Mouse (Mus musculus) hematopoietic stem cell, adult 5-6 weeks (primary cell): ENCODE measurements at regions not wholly inside any gene's neighbourhood (a gene's known extent, or its start where the extent isn't known, plus 50 kb on each side); places are given as distances from the start of the nearest gene placed in this dataset.
A peak's percentile ranks its signal among the peaks of the same experiment; 100 is the strongest.

Source experiments
- ATAC-seq, 2 experiments: fragments of 125-278 bp in 1 of 2; replicated peaks in 1 of 2; 2 replicates each; pipeline ENCODE4 v1.8.0; 2016 to 2017; ENCODE audit warnings: inconsistent platforms in 2 of 2, mild to moderate bottlenecking in 2 of 2, moderate number of reproducible peaks in 2 of 2, low read depth in 1 of 2, moderate TSS enrichment in 1 of 2; ENCODE audit not compliant: low FRiP score in 2 of 2, poor library complexity in 2 of 2, severe bottlenecking in 2 of 2, insufficient read depth in 1 of 2, low TSS enrichment in 1 of 2

- no peak for ATAC-seq
Measured at GRCm38 (mm10) chr14:72817764-72818163, 108.0 kb upstream of the Fndc3a start.

GRCm38 (mm10) chr14:72816847-72817246, 107.0 kb upstream of the Fndc3a start:
- no peak for ATAC-seq

DNA sequence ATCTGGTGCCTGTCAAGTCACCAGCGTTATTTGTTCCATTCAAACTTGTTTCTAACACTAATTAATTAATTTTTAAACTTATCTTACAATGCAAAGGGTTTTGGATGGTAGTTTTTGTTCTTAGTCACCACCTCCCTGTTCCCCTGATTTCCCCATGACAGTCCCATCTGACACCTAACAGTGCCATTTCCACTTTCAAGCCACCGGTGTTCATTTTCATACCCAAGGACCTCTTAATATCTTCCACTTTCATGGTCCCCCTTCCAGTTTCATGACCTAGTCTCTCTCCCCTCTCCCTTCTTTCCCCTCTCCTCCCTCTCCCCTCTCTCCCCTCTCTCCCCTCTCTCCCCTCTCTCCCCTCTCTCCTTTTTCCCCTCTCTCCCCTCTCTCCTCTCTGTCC, 99.3 kb upstream of the Fndc3a start:
- ATAC-seq: no peak

GRCm38 (mm10) chr14:72807947-72808346, 98.1 kb upstream of the Fndc3a start:
- ATAC-seq: no peak

GRCm38 (mm10) chr14:72807286-72807685, 97.5 kb upstream of the Fndc3a start:
- ATAC-seq: no peak

GRCm38 (mm10) chr14:72806598-72806997, 96.8 kb upstream of the Fndc3a start:
- no peak for ATAC-seq

GRCm38 (mm10) chr14:72803579-72803978, 93.8 kb upstream of the Fndc3a start:
- ATAC-seq: no peak

DNA sequence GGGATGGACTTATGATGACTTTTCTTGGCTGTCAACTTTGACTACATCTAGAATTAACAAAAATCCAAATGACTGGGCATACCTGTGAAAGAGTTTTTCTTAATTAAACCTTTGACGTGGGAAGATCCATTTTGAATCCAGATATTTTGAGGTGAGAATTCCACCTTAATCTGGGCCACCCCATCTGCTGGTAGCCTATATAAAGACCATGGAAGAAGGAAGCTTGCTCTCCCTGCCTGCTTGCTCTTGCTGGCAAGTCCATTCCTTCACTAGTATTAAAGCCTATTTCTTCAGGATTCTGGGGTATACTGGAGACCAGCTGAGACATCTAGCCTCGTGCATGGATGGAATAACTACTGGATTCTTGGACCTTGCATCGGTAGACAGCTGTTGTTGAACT, 80.9 kb upstream of the Fndc3a start:
- ATAC-seq: no peak

DNA sequence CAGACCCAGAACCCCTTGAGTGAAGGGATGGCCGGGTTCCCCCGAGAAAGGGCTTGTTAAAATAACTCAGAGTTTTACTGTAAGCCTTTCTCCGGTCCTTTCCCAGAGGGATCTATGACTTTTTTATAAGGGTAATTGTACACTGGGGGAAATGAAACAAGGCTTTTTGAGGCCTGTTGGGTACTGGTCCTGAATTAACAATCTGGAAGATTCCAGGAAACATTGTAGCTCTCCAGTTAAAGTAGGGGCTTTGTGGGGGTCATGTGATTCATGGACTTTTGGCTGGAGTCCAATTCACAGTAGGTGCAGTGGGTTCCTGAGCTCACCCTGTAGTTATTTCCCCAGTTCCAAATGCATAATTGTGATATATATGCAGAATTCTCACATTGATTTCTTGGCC, 77.1 kb upstream of the Fndc3a start:
- no peak for ATAC-seq

- ATAC-seq: peak; percentile 37 to 76; a peak in 1 of 4 replicates
Measured at GRCm38 (mm10) chr14:72783248-72783647, 73.4 kb upstream of the Fndc3a start.

DNA sequence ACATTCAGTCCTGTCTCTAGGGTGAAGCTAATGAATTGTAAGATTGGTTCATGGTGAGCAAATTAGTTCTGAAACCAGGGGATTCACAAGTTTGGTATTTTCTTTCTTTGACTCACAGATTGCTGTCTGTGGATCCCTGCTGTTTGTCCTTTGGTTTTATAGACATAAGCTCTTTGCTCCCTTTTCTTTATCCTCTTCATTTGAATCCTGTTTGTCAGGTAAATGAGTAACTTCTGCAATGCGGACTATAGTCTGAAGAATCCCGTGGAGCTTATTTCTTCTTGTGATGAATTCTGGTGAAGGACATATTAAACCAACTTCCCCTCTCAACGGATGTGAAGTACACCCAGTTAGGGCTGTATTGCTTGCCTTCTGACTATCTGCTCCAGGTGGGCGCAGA, 69.6 kb upstream of the Fndc3a start:
- no peak for ATAC-seq

GRCm38 (mm10) chr14:72778756-72779155, 69.0 kb upstream of the Fndc3a start:
- no peak for ATAC-seq

DNA sequence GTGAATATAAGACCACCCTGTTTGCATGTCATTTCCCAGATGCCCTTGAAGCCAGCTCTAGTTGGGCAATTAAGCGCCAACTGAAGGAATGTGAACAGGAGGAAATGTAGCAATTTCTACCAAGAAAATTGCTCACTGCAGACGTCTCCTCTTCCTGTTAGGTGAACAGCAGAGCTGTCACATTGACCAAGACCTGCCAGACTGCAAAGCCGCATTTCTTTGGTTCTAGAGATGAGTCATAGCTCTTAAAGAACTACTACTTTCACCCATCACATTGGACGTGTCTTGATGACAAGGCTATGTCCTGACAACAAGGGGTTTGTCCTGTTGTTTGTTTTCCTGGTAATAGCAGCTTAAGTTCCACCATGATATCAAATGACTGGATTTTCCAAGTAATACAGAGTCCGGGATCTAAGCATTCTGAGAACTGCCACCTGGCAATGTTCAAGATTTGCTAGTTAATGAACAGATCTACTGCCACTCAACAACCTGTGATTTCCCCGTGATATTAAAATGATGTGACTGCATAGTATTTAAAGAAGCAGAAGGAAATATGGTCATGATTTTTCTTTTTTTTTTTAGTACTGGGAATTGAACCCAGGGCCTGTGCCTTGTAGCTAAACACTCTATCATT, 68.2 kb upstream of the Fndc3a start:
- peak; percentile 65 to 81 for ATAC-seq

DNA sequence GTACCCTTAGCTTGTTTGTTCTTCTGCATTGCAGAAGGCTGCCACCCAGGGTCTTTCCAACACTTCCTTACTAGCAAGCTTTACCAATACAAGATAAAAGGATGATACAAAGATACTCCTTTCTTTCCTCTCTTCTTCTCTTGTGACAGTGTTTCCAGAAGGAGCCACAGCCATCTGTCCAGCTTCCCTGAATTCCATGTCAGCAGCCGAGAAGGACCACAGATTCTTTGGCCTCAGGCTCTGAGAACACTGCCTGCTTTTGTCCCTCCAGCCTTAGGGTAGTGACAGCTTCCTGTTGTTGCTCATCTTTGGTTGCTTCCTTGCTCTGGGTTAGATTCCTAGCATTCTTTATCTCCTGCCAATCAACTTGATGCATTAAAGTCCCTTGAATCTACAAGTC, 60.4 kb upstream of the Fndc3a start:
- no peak for ATAC-seq

DNA sequence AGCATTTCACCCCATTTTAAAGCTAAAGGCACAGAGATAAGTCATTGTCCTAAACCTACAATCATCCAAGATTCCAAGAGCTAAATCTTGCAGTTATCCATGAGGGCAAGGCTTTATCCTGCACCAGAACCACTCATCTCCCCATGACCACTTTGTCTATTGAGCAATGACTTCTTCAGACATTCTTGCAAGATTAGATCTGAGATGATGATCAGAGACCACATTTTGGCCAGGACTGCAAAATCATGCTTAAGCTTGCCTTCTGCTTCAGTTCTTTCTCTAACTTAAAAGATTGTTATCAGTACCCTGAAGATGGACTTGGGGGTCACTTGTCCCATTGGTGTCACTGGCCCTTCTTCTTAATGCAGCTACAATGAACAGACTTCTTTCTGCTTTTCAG, 50.3 kb upstream of the Fndc3a start:
- ATAC-seq: no peak
